Mouse (Mus musculus) macrophage (primary cell): ENCODE results near the gene Emilin1. TPM values are rescaled to one million over a fixed set of nuclear protein-coding genes. Genes with fewer than 3 reads are reported as not detected.

Experiments used
- H3K27ac ChIP-seq: fragments of 350-480 bp; formaldehyde crosslinking; 2 replicates; pipeline ENCODE4 v1.9.0; 2021
- H3K36me3 ChIP-seq: fragments of 350-480 bp; formaldehyde crosslinking; 2 replicates; pipeline ENCODE4 v1.9.0; 2021; ENCODE audit errors: inconsistent target
- H3K4me3 ChIP-seq: fragments of 350-480 bp; formaldehyde crosslinking; 2 replicates; pipeline ENCODE4 v1.9.0; 2021; ENCODE audit errors: inconsistent target
- H3K79me2 ChIP-seq: fragments of 350-480 bp; formaldehyde crosslinking; 2 replicates; pipeline ENCODE4 v1.9.0; 2021; ENCODE audit errors: inconsistent target
- WGBS: methylation state at CpG from one replicate; pipeline ENCODE4 v1.1.7; 2026; ENCODE audit warnings: inconsistent platforms; ENCODE audit not compliant: missing documents; 5-methylcytosine and 5-hydroxymethylcytosine counted together
- polyA plus RNA-seq: library from polyadenylated mRNA; stranded (reverse); fragments of 250-400 nt; gene quantifications from 3 replicates; pipeline ENCODE4 v1.2.4, GENCODE M21; 2018; ENCODE audit warnings: inconsistent platforms

The Emilin1 gene
- polyA plus RNA-seq, 1 experiment from 2014 or later, result 21.8 TPM

- Histone ChIP-seq H3K36me3 (no peaks in the 10 kb centered on the region), H3K79me2 (no peaks in the 10 kb centered on the region), H3K4me3 (no peak within 1 kb of the TSS), H3K27ac (no peak within 1 kb of the TSS)
- WGBS, result 98% methylated on average over 6 of the region's 8 CpGs
These were observed 55.2 kb downstream of the Emilin1 start, which contains the start of gene Tcf23 for GRCm38 (mm10) chr5:30968416-30968815. Tcf23 (plus strand) TSS chr5:30968662.

- no peak overlapping the region for H3K27ac ChIP-seq
- no peak overlapping the region for H3K4me3 ChIP-seq
- no peaks in the 10 kb centered on the region for H3K79me2 ChIP-seq
- 91% methylated on average over 2 of the region's 2 CpGs for WGBS
- no peaks in the 10 kb centered on the region for H3K36me3 ChIP-seq
These were observed 56.2 kb downstream of the Emilin1 start for GRCm38 (mm10) chr5:30969440-30969839.

Other genes starting within 250 kb of the Emilin1 start
- gene Cenpa, start 246.6 kb upstream of the Emilin1 start, polyA plus RNA-seq, result 14.0 to 121 TPM (median 41.5 TPM) in 3 replicates
- not detected in 3 replicates for gene Dpysl5, start 201.8 kb upstream of the Emilin1 start, polyA plus RNA-seq
- 5.1 to 9.3 TPM (median 8.4 TPM) in 3 replicates for gene Mapre3, start 98.8 kb upstream of the Emilin1 start, polyA plus RNA-seq
- 39.8 to 53.8 TPM (median 45.4 TPM) in 3 replicates for gene Tmem214, start 45.4 kb upstream of the Emilin1 start, polyA plus RNA-seq
- gene Agbl5, start 24.7 kb upstream of the Emilin1 start, polyA plus RNA-seq, result 2.1 to 3.5 TPM (median 2.3 TPM) in 3 replicates
- 186 to 192 TPM (median 190 TPM) in 3 replicates for gene Ost4, start 5.6 kb upstream of the Emilin1 start, polyA plus RNA-seq
- gene Khk, start 8.0 kb downstream of the Emilin1 start, polyA plus RNA-seq, result 10.2 to 18.1 TPM (median 14.4 TPM) in 3 replicates
- gene Cgref1, start 32.2 kb downstream of the Emilin1 start, polyA plus RNA-seq, result 0.17 TPM in 1 of 3 replicates, not detected in the others
- 68.1 to 87.2 TPM (median 71.0 TPM) in 3 replicates for gene Preb, start 47.0 kb downstream of the Emilin1 start, polyA plus RNA-seq
- gene Tcf23, start 55.3 kb downstream of the Emilin1 start, polyA plus RNA-seq, result not detected in 3 replicates
- gene Atraid, start 134.9 kb downstream of the Emilin1 start, polyA plus RNA-seq, result 73.4 to 150 TPM (median 103 TPM) in 3 replicates
- gene Slc5a6, start 135.5 kb downstream of the Emilin1 start, polyA plus RNA-seq, result 3.3 to 6.2 TPM (median 5.1 TPM) in 3 replicates
- gene Cad, start 141.4 kb downstream of the Emilin1 start, polyA plus RNA-seq, result 5.8 to 16.7 TPM (median 7.3 TPM) in 3 replicates
- gene Dnajc5g, start 192.9 kb downstream of the Emilin1 start, polyA plus RNA-seq, result not detected in 3 replicates
- not detected in 3 replicates for gene Slc30a3, start 194.8 kb downstream of the Emilin1 start, polyA plus RNA-seq
- gene Trim54, start 203.3 kb downstream of the Emilin1 start, polyA plus RNA-seq, result not detected in 3 replicates
- gene Ucn, start 225.4 kb downstream of the Emilin1 start, polyA plus RNA-seq, result not detected in 3 replicates
- gene Mpv17, start 240.8 kb downstream of the Emilin1 start, polyA plus RNA-seq, result 35.2 to 59.9 TPM (median 52.3 TPM) in 3 replicates